Mouse (Mus musculus) layer of hippocampus, adult 2 months (tissue): ENCODE results near the gene Rad9b. TPM values are rescaled to one million over a fixed set of nuclear protein-coding genes. Genes with fewer than 3 reads are reported as not detected.
A peak's percentile ranks its signal among the peaks of the same experiment; 100 is the strongest.

Experiments
- DNase-seq, 2 experiments: peaks; one replicate each; pipeline ENCODE4 v3.0.0; 2022; ENCODE audit warnings: low spot score in 2 of 2
- H3K27ac ChIP-seq: fragments of 200-600 bp; 2 replicates; pipeline ENCODE4 v1.8.1; 2022
- H3K4me3 ChIP-seq: fragments of 200-600 bp; 2 replicates; pipeline ENCODE4 v1.8.1; 2022; ENCODE audit warnings: mild to moderate bottlenecking
- CTCF ChIP-seq: fragments of 200-600 bp; conservative IDR thresholded peaks from 2 replicates; pipeline ENCODE4 v1.8.1; 2022; ENCODE audit warnings: antibody characterized with exemption, mild to moderate bottlenecking, moderate library complexity
- long read RNA-seq, 2 experiments: library from polyadenylated mRNA; stranded (forward); transcript quantifications; one replicate each; pipeline ENCODE4 v2.0.0; 2021; ENCODE audit warnings: borderline mapping rate in 2 of 2
- total RNA-seq, 2 experiments: library from RNA; stranded (reverse); gene quantifications; 2 replicates each; pipeline ENCODE4 v1.2.3; 2021

Rad9b gene
- total RNA-seq: 1 to 10 TPM; 5.1 to 5.9 TPM
- long read RNA-seq, experiment 1, partial matches to known transcripts: 1 of 3 reads
- long read RNA-seq, experiment 1, other reads (novel, unspliced or antisense): 2 of 3 reads
- long read RNA-seq, experiment 2, partial matches to known transcripts: 0 of 2 reads
- long read RNA-seq, experiment 2, other reads (novel, unspliced or antisense): 2 of 2 reads

DNA sequence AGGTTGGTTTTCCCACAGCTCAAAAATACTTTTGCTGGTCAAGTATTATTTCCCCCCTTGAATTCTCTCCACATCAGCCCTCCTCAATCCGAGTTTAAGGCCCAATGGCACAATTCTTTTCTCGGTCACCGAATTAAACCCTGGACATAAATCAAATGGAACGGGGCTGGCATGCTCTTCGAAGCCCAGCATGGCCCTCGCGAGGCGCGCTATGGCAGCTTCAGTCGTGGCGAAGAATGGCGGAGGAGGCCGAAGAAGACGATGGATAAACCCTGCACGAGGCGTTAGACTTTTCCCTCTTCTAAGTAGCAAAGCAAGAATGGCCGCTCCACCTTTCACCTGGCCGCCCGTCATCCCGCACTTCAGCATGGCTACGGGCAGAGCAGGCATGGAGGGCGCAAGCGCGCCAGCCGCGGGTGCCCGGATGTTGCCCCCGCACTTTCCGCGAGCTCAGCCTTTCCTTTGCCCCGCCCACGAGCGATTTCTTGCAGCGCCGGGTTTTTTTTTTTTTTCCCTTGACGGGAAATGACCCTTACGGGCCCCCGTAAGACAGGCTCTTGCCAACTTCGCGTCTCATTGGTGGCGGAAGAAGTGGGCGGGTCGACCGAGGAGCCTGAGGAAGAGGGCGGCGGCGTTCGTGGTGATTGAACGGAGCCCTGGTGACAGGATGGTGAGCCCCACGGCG lies at the start of gene Rad9b, which contains the start of gene Vps29:
Gene Rad9b (minus strand): TSS at position 427 of the 685 bp plus-strand sequence.
Gene Vps29 (plus strand): TSS at position 563 of the 685 bp plus-strand sequence.
- Histone ChIP-seq H3K27ac (peak within 1 kb of the TSS; percentile 94), H3K4me3 (peak within 1 kb of the TSS; percentile 87)
- peak; percentile 96 to 99 for DNase-seq
- no peak for TF ChIP-seq CTCF

DNA sequence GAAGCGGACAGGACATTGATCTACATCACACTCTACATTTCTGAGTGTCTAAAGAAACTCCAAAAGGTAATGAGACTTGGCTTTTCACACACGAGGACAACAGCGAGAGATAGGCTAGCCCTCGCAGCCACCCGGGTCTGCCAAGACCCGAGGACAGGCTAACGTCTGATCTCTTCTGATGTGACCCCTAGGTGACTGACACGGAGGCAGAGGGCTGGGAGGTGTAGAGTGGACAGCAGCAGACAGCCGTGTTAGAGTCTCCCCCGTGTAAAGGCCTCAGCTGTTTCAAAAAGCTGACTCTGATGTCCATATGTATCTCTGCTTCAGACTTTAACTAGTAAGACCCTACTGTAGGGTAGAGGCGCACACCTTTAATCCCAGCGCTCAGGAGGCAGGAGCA lies 49.3 kb upstream of the Rad9b start:
- no peak for TF ChIP-seq CTCF
- DNase-seq: no peak
- Histone ChIP-seq H3K4me3 (no peak overlapping the region), H3K27ac (peak overlapping the region; percentile 68)

DNA sequence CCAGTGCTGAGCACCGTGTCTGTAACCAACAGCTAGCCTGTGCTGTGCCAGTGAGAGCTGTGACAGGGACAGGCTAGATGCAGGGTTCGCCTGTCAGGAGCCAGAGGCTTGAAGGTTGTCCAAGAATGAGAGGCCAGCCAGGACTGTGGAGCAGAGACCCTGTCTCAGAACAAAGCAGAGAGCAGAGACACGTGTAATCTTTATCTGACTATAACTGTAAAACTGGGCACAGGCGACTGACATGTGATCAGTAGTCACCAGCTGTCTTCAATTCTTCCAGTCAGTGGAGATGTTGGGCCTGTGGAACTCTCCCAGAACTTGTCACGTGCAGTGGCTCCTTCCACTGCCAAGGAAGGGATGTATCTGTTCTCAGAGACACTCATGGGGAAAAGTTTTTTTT lies 48.7 kb upstream of the Rad9b start:
- peak; percentile 55 to 72 for DNase-seq
- no peak for TF ChIP-seq CTCF
- H3K4me3 ChIP-seq: no peak overlapping the region
- H3K27ac ChIP-seq: peak overlapping the region; percentile 68

DNA sequence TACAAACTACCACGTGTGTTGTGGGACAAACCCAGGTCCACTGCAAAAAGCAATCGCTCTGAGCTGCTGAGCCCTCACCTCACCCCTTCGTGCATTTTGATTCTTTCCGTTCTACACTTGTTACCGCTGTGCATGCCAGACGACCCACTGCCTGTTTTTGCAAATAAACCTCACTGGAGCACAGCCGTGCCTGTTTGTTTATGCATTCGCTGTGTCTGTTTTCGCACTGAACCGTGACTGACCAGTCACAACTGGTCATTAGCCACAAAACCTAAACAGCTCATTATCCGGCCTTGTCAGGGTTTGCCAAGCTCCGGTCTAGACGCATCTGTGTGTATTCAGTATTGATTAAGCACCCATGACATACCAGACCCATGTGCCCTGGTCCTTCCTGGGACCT lies 48.1 kb upstream of the Rad9b start:
- Histone ChIP-seq H3K27ac (peak overlapping the region; percentile 68), H3K4me3 (no peak overlapping the region)
- no peak for TF ChIP-seq CTCF
- no peak for DNase-seq

DNA sequence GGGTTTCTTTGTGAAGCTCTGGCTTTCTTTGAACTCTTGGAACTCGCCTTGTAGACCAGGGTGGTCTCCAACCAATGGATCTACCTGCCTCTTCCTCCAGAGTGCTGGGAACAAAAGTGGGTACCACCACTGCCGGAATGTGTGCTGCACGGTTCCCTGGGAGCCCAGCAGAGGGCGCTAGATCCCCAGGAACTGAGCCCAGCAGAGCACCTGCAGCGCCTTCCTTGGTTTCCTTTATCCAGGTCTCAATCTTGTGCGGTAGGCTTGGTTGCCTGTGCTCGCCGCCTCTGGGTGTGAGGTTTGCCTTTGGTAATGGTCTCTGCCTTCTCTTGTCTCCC lies 47.2 kb upstream of the Rad9b start:
- Histone ChIP-seq H3K4me3 (no peak overlapping the region), H3K27ac (peak overlapping the region; percentile 68)
- DNase-seq: peak; percentile 56 to 83
- peak; percentile 100 for TF ChIP-seq CTCF

DNA sequence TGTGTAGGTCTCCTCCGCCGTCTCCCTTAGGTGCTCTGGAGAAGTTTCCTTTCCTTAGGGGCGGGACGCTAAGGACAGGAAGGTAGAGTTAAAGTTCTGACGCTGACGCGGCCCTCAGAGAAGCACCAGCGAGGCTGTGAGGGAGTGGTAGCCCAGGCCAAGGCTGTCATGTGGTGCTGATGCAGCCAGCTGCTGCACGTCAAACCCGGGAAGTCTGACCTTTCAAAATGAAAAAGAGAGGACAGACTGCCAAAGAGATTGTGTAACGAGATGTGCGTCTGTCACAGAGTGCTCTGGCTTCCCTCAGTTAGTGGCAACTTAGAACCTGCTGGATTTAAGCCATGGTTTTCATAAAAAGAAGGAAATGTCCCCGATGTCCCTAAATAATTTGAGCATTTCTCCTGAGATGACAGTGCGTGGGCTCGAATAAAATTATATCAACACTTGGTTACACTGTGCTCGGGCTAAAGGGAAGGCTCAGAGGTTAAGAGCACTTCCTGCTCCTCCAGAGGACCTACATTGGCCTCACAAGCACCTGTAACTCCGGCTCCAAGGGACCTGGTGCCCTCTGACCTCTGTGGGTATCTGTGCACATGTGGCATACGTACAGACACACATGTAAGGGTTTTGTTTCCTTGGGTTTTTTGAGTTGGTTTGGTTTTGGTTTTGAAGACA lies 46.7 kb upstream of the Rad9b start:
- peak in 1 of 2 experiments; percentile 61 for DNase-seq
- H3K27ac ChIP-seq: peak overlapping the region; percentile 68
- H3K4me3 ChIP-seq: no peak overlapping the region
- no peak for TF ChIP-seq CTCF

DNA sequence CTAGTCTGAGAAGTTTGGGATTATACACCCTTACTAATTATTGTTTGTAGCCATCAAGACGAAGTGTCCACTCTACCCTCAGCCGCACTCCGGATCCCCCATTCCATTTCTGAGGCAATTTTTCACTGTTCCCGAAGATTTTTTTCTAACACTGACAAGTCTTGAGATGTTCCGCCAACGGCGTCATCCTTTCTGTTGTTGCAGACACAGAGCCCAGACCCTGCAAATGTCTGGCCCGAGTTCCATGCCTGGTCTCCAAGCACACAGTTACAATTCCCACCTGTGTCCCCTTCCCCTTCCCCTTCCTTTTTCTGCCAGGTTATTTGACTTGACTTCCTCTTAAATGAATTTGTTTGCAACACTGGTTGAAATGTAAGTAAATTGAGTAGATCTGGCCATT lies 45.8 kb upstream of the Rad9b start:
- peak overlapping the region; percentile 68 for H3K27ac ChIP-seq
- H3K4me3 ChIP-seq: no peak overlapping the region
- no peak for TF ChIP-seq CTCF
- no peak for DNase-seq

DNA sequence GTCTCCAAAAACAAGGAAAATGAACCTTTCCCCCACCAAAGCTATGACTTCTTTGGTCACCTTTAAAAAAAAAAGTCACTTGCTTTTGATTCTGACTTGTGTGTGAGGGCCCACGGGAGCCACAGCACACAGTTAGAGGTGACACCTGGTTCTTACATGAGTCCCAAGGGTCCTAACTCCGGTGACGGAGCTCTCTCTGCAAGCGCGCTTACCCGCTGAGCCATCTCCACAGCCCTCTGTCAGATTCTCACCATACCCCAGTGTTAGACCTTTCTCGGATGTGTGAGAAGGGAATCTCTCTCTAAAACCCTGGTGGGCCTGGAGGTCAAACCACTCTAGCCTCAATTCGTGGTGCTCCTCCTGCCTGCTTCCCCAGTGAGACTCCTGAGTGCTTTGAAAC lies 43.5 kb upstream of the Rad9b start:
- H3K4me3 ChIP-seq: no peak overlapping the region
- DNase-seq: no peak
- TF ChIP-seq CTCF: no peak
- peak overlapping the region; percentile 59 for H3K27ac ChIP-seq

DNA sequence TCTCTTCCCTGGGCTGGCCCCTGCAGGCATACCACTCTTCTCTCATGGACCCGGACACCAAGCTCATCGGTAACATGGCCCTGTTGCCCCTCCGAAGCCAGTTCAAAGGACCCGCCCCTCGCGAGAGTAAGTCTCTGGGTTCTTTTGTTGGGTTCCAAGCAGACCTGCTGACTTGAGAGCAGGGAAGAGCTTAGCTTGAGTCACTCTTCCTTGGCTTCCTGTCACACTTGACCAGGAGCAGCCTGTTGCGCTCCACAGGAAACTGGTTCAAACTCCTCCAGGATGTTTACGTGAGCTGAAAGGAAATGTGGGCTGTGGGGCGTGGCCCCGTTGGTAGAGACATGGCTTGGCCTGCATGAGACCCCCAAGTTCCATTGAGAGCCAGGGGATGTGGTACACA lies 42.8 kb upstream of the Rad9b start:
- no peak for TF ChIP-seq CTCF
- no peak for DNase-seq
- Histone ChIP-seq H3K27ac (peak overlapping the region; percentile 59; the same call in 1 of the 2 replicates), H3K4me3 (no peak overlapping the region)

DNA sequence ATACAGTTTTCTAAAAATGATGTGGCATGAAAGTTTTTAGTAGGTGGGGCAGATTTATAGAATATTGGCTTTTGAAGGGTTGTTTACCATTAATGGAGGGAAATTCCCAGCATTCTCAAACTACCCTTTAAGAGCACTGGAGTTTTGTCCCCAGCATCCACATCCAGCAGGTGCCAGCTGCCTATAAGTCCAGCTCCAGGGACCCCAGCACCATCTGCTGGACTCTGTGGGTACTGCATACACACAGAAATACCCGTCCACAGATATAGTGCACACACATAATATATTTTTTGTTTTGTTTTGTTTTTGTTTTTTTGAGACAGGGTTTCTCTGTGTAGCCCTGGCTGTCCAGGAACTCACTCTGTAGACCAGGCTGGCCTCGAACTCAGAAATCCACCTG lies 39.9 kb upstream of the Rad9b start:
- H3K4me3 ChIP-seq: no peak overlapping the region
- no peak overlapping the region for H3K27ac ChIP-seq
- peak in 1 of 2 experiments; percentile 74 for DNase-seq
- peak; percentile 84 for TF ChIP-seq CTCF

DNA sequence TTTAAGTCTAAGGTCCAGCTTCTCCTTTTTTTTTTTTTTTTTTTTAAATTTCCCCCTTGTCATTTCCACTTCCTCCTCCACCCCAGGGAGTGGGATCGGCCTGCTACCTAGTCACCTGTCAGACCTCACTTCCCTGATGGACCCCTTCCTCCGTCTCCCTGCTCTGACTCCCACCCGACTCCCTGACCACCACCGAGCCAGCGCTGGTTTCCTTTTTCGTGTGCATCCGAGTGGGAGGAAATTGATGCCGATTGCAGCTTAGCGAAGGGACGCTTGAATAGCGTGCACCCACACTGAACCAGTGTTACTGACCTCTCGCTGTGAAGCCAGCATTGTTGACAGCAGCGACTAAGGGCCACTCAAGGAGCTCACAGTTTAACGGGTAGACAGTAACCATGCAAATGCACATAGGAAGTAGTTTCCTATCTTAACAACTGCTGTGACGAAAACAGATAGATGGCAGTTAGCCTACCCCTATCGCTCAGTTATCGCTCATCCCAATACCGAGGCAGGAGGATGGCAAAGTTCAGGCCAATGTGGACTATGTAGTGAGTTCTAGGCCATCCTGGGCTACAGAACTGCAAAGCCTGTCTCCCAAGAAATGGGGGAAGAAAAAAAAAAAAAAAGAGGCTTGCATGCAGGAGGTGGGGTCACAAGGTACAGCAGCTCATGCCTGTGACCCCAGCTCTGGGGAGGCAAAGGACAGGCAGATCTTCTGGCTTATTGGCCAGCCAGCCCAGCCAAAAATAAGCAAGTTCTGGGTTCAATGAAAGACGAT lies 38.4 kb upstream of the Rad9b start:
- DNase-seq: peak in 1 of 2 experiments; percentile 30
- TF ChIP-seq CTCF: no peak
- H3K27ac ChIP-seq: peak overlapping the region; percentile 96
- peak overlapping the region; percentile 95 for H3K4me3 ChIP-seq

DNA sequence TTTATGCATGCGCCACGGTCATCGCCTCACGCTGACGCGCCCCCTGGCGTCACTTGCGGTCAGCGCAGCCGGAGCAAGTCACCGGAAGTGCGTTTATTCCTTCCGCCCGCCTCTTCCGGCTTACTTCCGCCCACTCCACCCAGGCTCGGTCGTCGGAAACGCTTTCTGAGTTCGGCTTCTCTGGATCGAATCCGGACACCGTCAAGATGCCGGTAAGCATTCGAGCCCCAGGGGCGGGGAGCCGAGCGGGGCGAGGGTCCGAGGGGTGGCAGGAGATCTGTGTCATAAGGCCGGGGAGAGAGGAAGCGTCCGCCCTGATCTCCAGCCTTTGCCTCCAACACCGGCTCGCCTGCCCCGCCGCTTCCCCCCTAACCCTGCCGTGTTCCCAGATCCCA lies 37.8 kb upstream of the Rad9b start, which contains the start of gene Arpc3:
Gene Arpc3 (plus strand): TSS at position 93 of the 395 bp plus-strand sequence.
- peak; percentile 91 for TF ChIP-seq CTCF
- Histone ChIP-seq H3K4me3 (peak within 1 kb of the TSS; percentile 95), H3K27ac (peak within 1 kb of the TSS; percentile 96)
- peak; percentile 92 to 94 for DNase-seq

DNA sequence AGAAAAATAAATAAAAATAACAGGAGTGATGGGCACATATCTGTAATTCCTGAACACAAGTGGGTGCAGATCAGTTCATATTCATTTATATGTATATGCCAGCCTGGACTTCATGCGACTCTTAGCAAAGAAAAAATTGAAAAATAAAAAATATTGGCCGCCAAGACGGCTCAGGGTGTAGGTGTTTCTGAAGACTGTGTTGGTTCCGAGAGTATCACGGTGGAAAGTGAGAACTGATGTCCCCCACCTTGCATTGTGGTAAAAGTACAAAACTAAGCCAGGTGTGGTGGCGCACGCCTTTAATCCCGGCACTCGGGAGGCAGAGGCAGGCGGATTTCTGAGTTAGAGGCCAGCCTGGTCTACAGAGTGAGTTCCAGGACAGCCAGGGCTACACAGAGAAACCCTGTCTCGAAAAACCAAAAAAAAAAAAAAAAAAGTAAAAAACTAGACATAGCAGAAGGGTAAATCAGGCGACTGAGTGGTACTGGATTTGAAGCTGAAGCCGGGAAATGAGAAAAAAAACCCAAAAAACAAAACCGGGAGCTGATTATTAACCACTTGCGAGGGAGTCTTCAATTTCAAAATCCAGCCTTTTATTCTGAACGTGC lies 37.2 kb upstream of the Rad9b start:
- no peak for DNase-seq
- no peak for TF ChIP-seq CTCF
- peak overlapping the region; percentile 96 for H3K27ac ChIP-seq
- peak overlapping the region; percentile 95; the same call in 1 of the 2 replicates for H3K4me3 ChIP-seq
